10 mouse cellular contexts compared by ENCODE assay signal in genomic region chr17:48031521-48032430, GRCm38 (mm10). TPM values are rescaled to one million over a fixed set of nuclear protein-coding genes. Genes with fewer than 3 reads are reported as not detected.
DNase-seq lines count a peak whose midpoint lies in the region; ATAC-seq and TF ChIP-seq lines count a peak whose summit lies in the region.
"Had no signal": no experiment of that assay in that cellular context is flagged by ENCODE, and none has a peak within 500 bp of the region (broad histone marks: within the 10 kb centered on the region; RNA-seq: fewer than 3 reads in every experiment).

No protein-coding gene starts in this region.

- peaks cover 54% of the 10 kb centered on the region for H3K4me1 ChIP-seq in heart, embryonic 12.5 days (replicated peaks)
- H3K4me1 ChIP-seq in midbrain, postnatal 0 days (ENCODE audit: insufficient read depth, low read length): 0 out of 2 replicates have a peak, but pooled peaks cover 2% of the 10 kb centered on the region

- ATAC-seq in heart, embryonic 12.5 days (ENCODE audit: insufficient number of reproducible peaks, low FRiP score): peak; percentile 58; the same call in 1 of the 2 replicates
- peak; percentile 44; the same call in 1 of the 2 replicates for ATAC-seq in midbrain, postnatal 0 days (ENCODE audit: low FRiP score)
- ATAC-seq: Patski had no signal

- peak overlapping the region; percentile 45 for H3K4me3 ChIP-seq in heart, embryonic 12.5 days
- peak overlapping the region; percentile 35 for H3K4me3 ChIP-seq in midbrain, postnatal 0 days (ENCODE audit: low read depth, low read length)

- 7% methylated on average over 42 of the region's 42 CpGs for WGBS in heart, embryonic 12.5 days
- 6% methylated on average over 42 of the region's 42 CpGs for WGBS in midbrain, postnatal 0 days

- H3K27ac ChIP-seq in heart, embryonic 12.5 days (ENCODE audit: poor library complexity, severe bottlenecking): no peak overlapping the region
- no peak overlapping the region for H3K27ac ChIP-seq in midbrain, postnatal 0 days (ENCODE audit: low read depth, low read length)

- H3K4me2 ChIP-seq in heart, embryonic 12.5 days: peak overlapping the region; percentile 84
- peak overlapping the region; percentile 67 for H3K4me2 ChIP-seq in midbrain, postnatal 0 days (ENCODE audit: low read depth, low read length, poor library complexity, severe bottlenecking)

- H3K9ac ChIP-seq in heart, embryonic 12.5 days: peak overlapping the region; percentile 70
- peak overlapping the region; percentile 50 for H3K9ac ChIP-seq in midbrain, postnatal 0 days (replicated peaks; ENCODE audit: low read length, poor library complexity, severe bottlenecking)

- no peak for DNase-seq in heart, adult 18-20 months
- DNase-seq in ZHBTc4 (ENCODE audit: low read depth, low spot score): peak; percentile 85
- peak; percentile 94 for DNase-seq in forelimb bud, embryonic 11.5 days (ENCODE audit: low read depth, low spot score)
- peak; percentile 61 for DNase-seq in liver
- peak; percentile 51 for DNase-seq in midbrain, postnatal 0 days (ENCODE audit: low spot score)
- no peak for DNase-seq in right cerebral cortex, adult 18-20 months
- no peak for DNase-seq in layer of hippocampus, adult 9-11 months

- H3K36me3 ChIP-seq in heart, embryonic 12.5 days: no peaks in the 10 kb centered on the region
- no peaks in the 10 kb centered on the region for H3K36me3 ChIP-seq in midbrain, postnatal 0 days (ENCODE audit: insufficient read depth, low read length)

- H3K9me3 ChIP-seq in heart, embryonic 12.5 days (replicated peaks): no peaks in the 10 kb centered on the region
- no peaks in the 10 kb centered on the region for H3K9me3 ChIP-seq in midbrain, postnatal 0 days (ENCODE audit: low read length)

- peak; percentile 60 for TF ChIP-seq CTCF in midbrain, postnatal 0 days (IDR thresholded peaks at IDR 0.05)

- no peaks in the 10 kb centered on the region for H3K27me3 ChIP-seq in heart, embryonic 12.5 days (replicated peaks)
- H3K27me3 ChIP-seq in midbrain, postnatal 0 days (ENCODE audit: insufficient read depth, low read length): peaks cover 6% of the 10 kb centered on the region; the same call in 1 of the 2 replicates

RNA-seq across cellular contexts. Expression of gene 1700122O11Rik, which starts 6.3 kb away (rescaled TPM):
- polyA plus RNA-seq in heart, embryonic 12.5 days (2016; fragmentation: Nextera tagmentation; extraction: Ambion mirVana): not detected in 2 replicates
- total RNA-seq in heart, adult 18-20 months (2021): not detected
- total RNA-seq in midbrain, postnatal 0 days (2014; rRNA removed): not detected in 2 replicates
- polyA plus RNA-seq in midbrain, postnatal 0 days (2015; fragmentation: Nextera tagmentation; extraction: Ambion mirVana): not detected in 2 replicates
- total RNA-seq: left cerebral cortex, postnatal 14 days had no signal
- polyA plus RNA-seq: Patski had no signal

RNA-seq across cellular contexts. Expression of gene 1700067P10Rik, which starts 57.3 kb away (rescaled TPM):
- not detected in 2 replicates for polyA plus RNA-seq in heart, embryonic 12.5 days (2016; fragmentation: Nextera tagmentation; extraction: Ambion mirVana)
- not detected for total RNA-seq in heart, adult 18-20 months (2021)
- not detected in 2 replicates for total RNA-seq in midbrain, postnatal 0 days (2014; rRNA removed)
- polyA plus RNA-seq in midbrain, postnatal 0 days (2015; fragmentation: Nextera tagmentation; extraction: Ambion mirVana): not detected in 2 replicates
- total RNA-seq: left cerebral cortex, postnatal 14 days had no signal
- polyA plus RNA-seq: Patski had no signal

Comparison
In these comparisons a context has a peak if more than half of its experiments do, and no peak if none do; other contexts are left out.
1. DNase-seq: peak in ZHBTc4 (single experiment), forelimb bud, embryonic 11.5 days (single experiment), liver (single experiment) and midbrain, postnatal 0 days (single experiment); none in heart, adult 18-20 months (0 of 2), right cerebral cortex, adult 18-20 months (single experiment) and layer of hippocampus, adult 9-11 months (single experiment).